Mouse (Mus musculus) liver, embryonic 14.5 days (tissue): ENCODE measurements around the gene Ifngr2. TPM values are rescaled to one million over a fixed set of nuclear protein-coding genes. Genes with fewer than 3 reads are reported as not detected.
A peak's percentile ranks its signal among the peaks of the same experiment; 100 is the strongest.

Experiments
- ATAC-seq: fragments of 200-750 bp; cut with Nextera tagmentation; 2 replicates; pipeline ENCODE4 v1.8.0; 2017; ENCODE audit warnings: moderate number of reproducible peaks, mild to moderate bottlenecking, moderate library complexity; ENCODE audit not compliant: insufficient read depth
- DNase-seq, 3 experiments: peaks; one replicate each; pipeline ENCODE4 v3.0.0-alpha.2; 2012 to 2013; ENCODE audit warnings: low read depth in 3 of 3, low spot score in 3 of 3
- H3K27ac ChIP-seq: fragments of 300-500 bp; sonication (generic); 2 replicates; pipeline ENCODE4 v1.5.1; 2014; ENCODE audit warnings: moderate library complexity, mild to moderate bottlenecking, control low read depth, inconsistent platforms
- H3K27me3 ChIP-seq: fragments of 300-500 bp; sonication (generic); 2 replicates; pipeline ENCODE4 v1.6.1; 2014; ENCODE audit warnings: mild to moderate bottlenecking, low read length, moderate library complexity; ENCODE audit not compliant: control insufficient read depth, insufficient read depth
- H3K36me3 ChIP-seq: fragments of 300-500 bp; sonication (generic); replicated peaks from 2 replicates; pipeline ENCODE4 v1.6.1; 2014; ENCODE audit warnings: low read depth; ENCODE audit not compliant: control insufficient read depth, insufficient read depth
- H3K4me1 ChIP-seq, 2 experiments: fragments of 200-500 bp in 1 of 2; fragments of 300-500 bp in 1 of 2; sonication (generic) in 1 of 2; replicated peaks; 2 replicates each; pipeline ENCODE4 v1.6.1; 2012 to 2014; ENCODE audit warnings: antibody characterized with exemption in 1 of 2, inconsistent platforms in 1 of 2, low read length in 1 of 2; ENCODE audit not compliant: control insufficient read depth in 2 of 2, insufficient read depth in 2 of 2
- H3K4me2 ChIP-seq: fragments of 300-500 bp; sonication (generic); 2 replicates; pipeline ENCODE4 v1.6.1; 2014; ENCODE audit warnings: low read depth, mild to moderate bottlenecking, control low read depth, moderate library complexity
- H3K4me3 ChIP-seq, 2 experiments: fragments of 200-500 bp in 1 of 2; fragments of 300-500 bp in 1 of 2; sonication (generic) in 1 of 2; 2 replicates each; pipeline ENCODE4 v1.5.1; 2012 to 2014; ENCODE audit warnings: low read depth in 2 of 2, low read length in 2 of 2, mild to moderate bottlenecking in 2 of 2, control low read depth in 1 of 2, inconsistent platforms in 1 of 2, moderate library complexity in 1 of 2; ENCODE audit not compliant: insufficient read depth in 1 of 2
- H3K9ac ChIP-seq: fragments of 300-500 bp; sonication (generic); replicated peaks from 2 replicates; pipeline ENCODE4 v1.6.1; 2014; ENCODE audit warnings: mild to moderate bottlenecking, control low read depth, moderate library complexity
- H3K9me3 ChIP-seq: fragments of 300-500 bp; sonication (generic); 2 replicates; pipeline ENCODE4 v1.6.1; 2016; ENCODE audit warnings: low read length, mixed read lengths; ENCODE audit not compliant: control insufficient read depth
- CTCF ChIP-seq: IDR thresholded peaks from 2 replicates; pipeline ENCODE4 v1.5.1; 2016; ENCODE audit warnings: antibody characterized with exemption, low read depth, control low read depth
- EP300 ChIP-seq: IDR thresholded peaks from 2 replicates; pipeline ENCODE4 v1.6.1; 2016; ENCODE audit warnings: antibody characterized with exemption, low read depth
- WGBS: fragments of 180-500 bp; shearing (Covaris S2); extraction: QIAGEN DNeasy Blood & Tissue Kit; methylation state at CpG from one replicate; pipeline ENCODE4 v1.1.7; 2014; ENCODE audit not compliant: insufficient replicate concordance; 5-methylcytosine and 5-hydroxymethylcytosine counted together
- polyA plus RNA-seq, 2 experiments: library from polyadenylated mRNA; depleted of rRNA in 1 of 2; stranded (reverse) in 1 of 2; unstranded in 1 of 2; fragments of >200 nt; fragmentation: Nextera tagmentation in 1 of 2; extraction: Ambion mirVana in 1 of 2; gene quantifications; 2 replicates each; pipeline versions ENCODE4 v1.2.1 to v1.2.3; 2012 to 2014

The Ifngr2 gene
- polyA plus RNA-seq, 2 experiments: 4.9 to 13.1 TPM

DNA sequence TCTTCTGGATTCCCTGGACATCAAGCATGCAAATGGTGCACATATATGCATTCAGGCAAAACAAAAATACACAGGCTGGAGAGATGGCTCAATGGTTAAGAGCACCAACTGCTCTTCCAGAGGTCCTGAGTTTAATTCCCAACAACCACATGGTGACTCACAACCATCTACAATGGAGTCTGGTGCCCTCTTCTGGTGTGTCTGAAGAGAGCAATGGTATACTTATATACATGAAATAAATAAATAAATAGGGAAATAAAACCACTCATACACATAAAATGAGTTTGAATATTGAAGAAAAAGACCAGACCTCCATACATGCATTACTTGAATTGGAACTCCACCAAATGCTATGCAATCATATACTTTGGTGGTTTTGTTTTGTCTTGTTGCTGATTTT is 52.4 kb downstream of the Ifngr2 start:
- no peak for TF ChIP-seq EP300
- peak; percentile 22; the same call in 1 of the 2 replicates for TF ChIP-seq CTCF

GRCm38 (mm10) chr16:91601081-91601480 is 54.2 kb downstream of the Ifngr2 start:
- no peaks in the 10 kb centered on the region for H3K36me3 ChIP-seq
- H3K4me3 ChIP-seq: no peak overlapping the region
- H3K4me2 ChIP-seq: no peak overlapping the region
- peaks cover 12 to 17% of the 10 kb centered on the region in 2 experiments for H3K4me1 ChIP-seq
- ATAC-seq (no peak), DNase-seq (no peak)
- H3K27ac ChIP-seq: no peak overlapping the region
- 47% methylated on average over 4 of the region's 4 CpGs for WGBS
- H3K27me3 ChIP-seq: peaks cover 6% of the 10 kb centered on the region
- H3K9me3 ChIP-seq: no peaks in the 10 kb centered on the region
- TF ChIP-seq CTCF (no peak), EP300 (no peak)
- no peak overlapping the region for H3K9ac ChIP-seq

More for the DNA sequence above, 52.4 kb downstream of the Ifngr2 start:
- no peak for DNase-seq
- Histone ChIP-seq H3K9ac (no peak overlapping the region), H3K9me3 (no peaks in the 10 kb centered on the region), H3K36me3 (no peaks in the 10 kb centered on the region), H3K27me3 (peaks cover 6% of the 10 kb centered on the region), H3K4me1 (peaks cover 12 to 17% of the 10 kb centered on the region in 2 experiments), H3K4me2 (no peak overlapping the region), H3K27ac (no peak overlapping the region), H3K4me3 (no peak overlapping the region)
- ATAC-seq: no peak

- Histone ChIP-seq H3K36me3 (no peaks in the 10 kb centered on the region), H3K4me3 (no peak overlapping the region), H3K27me3 (peaks cover 6% of the 10 kb centered on the region), H3K4me2 (no peak overlapping the region), H3K9ac (no peak overlapping the region), H3K4me1 (peaks cover 6 to 13% of the 10 kb centered on the region in 2 experiments), H3K9me3 (no peaks in the 10 kb centered on the region), H3K27ac (no peak overlapping the region)
- no peak for ATAC-seq
- TF ChIP-seq CTCF (no peak), EP300 (no peak)
- DNase-seq: no peak
- 51% methylated on average over 9 of the region's 9 CpGs for WGBS
Measured at GRCm38 (mm10) chr16:91601693-91602092, 54.8 kb downstream of the Ifngr2 start.

- TF ChIP-seq CTCF (no peak), EP300 (no peak)
- H3K36me3 ChIP-seq: no peaks in the 10 kb centered on the region
- no peak for ATAC-seq
Measured at GRCm38 (mm10) chr16:91605156-91605555, 58.3 kb downstream of the Ifngr2 start.

GRCm38 (mm10) chr16:91606958-91607357 is 60.1 kb downstream of the Ifngr2 start:
- Histone ChIP-seq H3K36me3 (no peaks in the 10 kb centered on the region), H3K4me3 (no peak overlapping the region), H3K4me1 (no peaks in the 10 kb centered on the region), H3K4me2 (no peak overlapping the region), H3K9ac (no peak overlapping the region), H3K27me3 (no peaks in the 10 kb centered on the region), H3K9me3 (no peaks in the 10 kb centered on the region), H3K27ac (no peak overlapping the region)
- ATAC-seq: no peak
- WGBS: 57% methylated on average over 8 of the region's 8 CpGs
- no peak for TF ChIP-seq CTCF
- TF ChIP-seq EP300: no peak
- no peak for DNase-seq

More at GRCm38 (mm10) chr16:91605156-91605555, 58.3 kb downstream of the Ifngr2 start:
- Histone ChIP-seq H3K27ac (no peak overlapping the region), H3K9ac (no peak overlapping the region), H3K4me2 (no peak overlapping the region), H3K4me1 (peaks cover 0 to 7% of the 10 kb centered on the region in 2 experiments; a peak in 1 of 4 replicates), H3K27me3 (no peaks in the 10 kb centered on the region), H3K4me3 (no peak overlapping the region), H3K9me3 (no peaks in the 10 kb centered on the region)
- DNase-seq: no peak
- WGBS: 72% methylated on average over 6 of the region's 6 CpGs
